Mouse (Mus musculus) embryonic facial prominence, embryonic 15.5 days (tissue): ENCODE data around the gene Tmem127. TPM values are rescaled to one million over a fixed set of nuclear protein-coding genes. Genes with fewer than 3 reads are reported as not detected.
"Not testable (repeated sequence)": the region's sequence is repeated elsewhere in the genome, so short reads cannot be mapped to it uniquely, and the experiment has no call there.

Experiments used
- ATAC-seq: fragments of 200-750 bp; cut with Nextera tagmentation; 2 replicates; pipeline ENCODE4 v1.8.0; 2017; ENCODE audit warnings: low read depth, moderate TSS enrichment; ENCODE audit not compliant: insufficient number of reproducible peaks, low FRiP score, low TSS enrichment
- H3K27ac ChIP-seq: fragments of 300-500 bp; sonication (generic); replicated peaks from 2 replicates; pipeline ENCODE4 v1.5.1; 2015; ENCODE audit warnings: mild to moderate bottlenecking, inconsistent platforms
- H3K27me3 ChIP-seq: fragments of 300-500 bp; sonication (generic); 2 replicates; pipeline ENCODE4 v1.6.1; 2015; ENCODE audit warnings: inconsistent platforms
- H3K36me3 ChIP-seq: fragments of 300-500 bp; sonication (generic); 2 replicates; pipeline ENCODE4 v1.6.1; 2015; ENCODE audit warnings: mild to moderate bottlenecking, inconsistent platforms
- H3K4me1 ChIP-seq: fragments of 300-500 bp; sonication (generic); 2 replicates; pipeline ENCODE4 v1.6.1; 2015; ENCODE audit warnings: inconsistent platforms
- H3K4me2 ChIP-seq: fragments of 300-500 bp; sonication (generic); replicated peaks from 2 replicates; pipeline ENCODE4 v1.6.1; 2015; ENCODE audit warnings: mild to moderate bottlenecking, inconsistent platforms
- H3K4me3 ChIP-seq: fragments of 300-500 bp; sonication (generic); replicated peaks from 2 replicates; pipeline ENCODE4 v1.5.1; 2015; ENCODE audit warnings: mild to moderate bottlenecking, inconsistent platforms
- H3K9ac ChIP-seq: fragments of 300-500 bp; sonication (generic); 2 replicates; pipeline ENCODE4 v1.6.1; 2015; ENCODE audit warnings: inconsistent platforms
- H3K9me3 ChIP-seq: fragments of 300-500 bp; sonication (generic); replicated peaks from 2 replicates; pipeline ENCODE4 v1.6.1; 2016; ENCODE audit warnings: inconsistent platforms
- WGBS: fragments of 180-500 bp; shearing (Covaris S2); methylation state at CpG from one replicate; pipeline ENCODE4 v1.1.7; 2015; 5-methylcytosine and 5-hydroxymethylcytosine counted together
- polyA plus RNA-seq: library from polyadenylated mRNA; unstranded; fragments of >200 nt; fragmentation: Nextera tagmentation; extraction: Ambion mirVana; gene quantifications from 2 replicates; pipeline ENCODE4 v1.2.1, GENCODE M21; 2015

Gene Tmem127
- polyA plus RNA-seq, 1 experiment from 2014 or later, result 30.3 TPM

DNA sequence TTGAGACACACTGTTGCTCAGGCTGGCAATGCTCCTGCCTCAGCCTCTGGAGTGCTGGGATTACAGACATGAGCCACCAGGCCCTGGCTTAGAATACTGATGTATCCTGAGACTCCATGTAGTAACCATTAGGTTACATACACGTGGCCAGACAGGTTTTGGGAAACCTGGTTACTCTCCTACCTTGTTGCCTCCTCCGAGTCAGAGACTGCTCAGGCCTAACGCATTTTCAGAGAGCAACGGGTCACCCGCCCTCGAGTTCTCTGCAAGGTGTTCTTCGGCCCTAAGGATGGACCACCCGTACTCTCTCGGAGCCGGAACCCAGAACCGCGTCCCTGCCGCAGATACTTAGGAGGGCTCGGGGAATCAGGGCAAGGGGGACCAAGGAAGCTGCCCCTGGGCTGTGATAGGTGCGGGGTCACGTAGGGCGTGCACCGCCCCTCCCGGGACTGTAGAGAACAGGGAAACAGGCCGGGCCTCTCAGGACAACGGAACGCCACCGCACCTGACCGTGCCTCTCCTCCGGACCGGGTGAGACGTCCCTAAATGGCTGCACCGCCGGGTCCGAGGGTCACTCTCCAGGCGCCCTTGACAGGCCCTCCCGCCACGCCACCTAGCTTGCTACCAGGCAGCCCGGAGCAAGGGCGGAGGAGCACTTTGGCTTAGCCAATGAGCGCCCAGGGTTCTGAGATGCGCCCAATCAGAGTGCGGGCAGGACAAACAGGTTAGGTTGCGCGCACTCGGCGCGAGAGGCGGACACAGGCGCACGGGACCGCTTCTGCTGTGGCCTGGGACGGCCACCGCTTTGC is 22.0 kb downstream of the Tmem127 start, which contains the start of gene Stard7:
Stard7 (plus strand) TSS at position 728 of the 809 bp plus-strand sequence.
- H3K36me3 ChIP-seq, result no peaks in the 10 kb centered on the region
- H3K9ac ChIP-seq, result peak within 1 kb of the TSS; percentile 83
- under 1% methylated on average over 49 of the region's 49 CpGs for WGBS

DNA sequence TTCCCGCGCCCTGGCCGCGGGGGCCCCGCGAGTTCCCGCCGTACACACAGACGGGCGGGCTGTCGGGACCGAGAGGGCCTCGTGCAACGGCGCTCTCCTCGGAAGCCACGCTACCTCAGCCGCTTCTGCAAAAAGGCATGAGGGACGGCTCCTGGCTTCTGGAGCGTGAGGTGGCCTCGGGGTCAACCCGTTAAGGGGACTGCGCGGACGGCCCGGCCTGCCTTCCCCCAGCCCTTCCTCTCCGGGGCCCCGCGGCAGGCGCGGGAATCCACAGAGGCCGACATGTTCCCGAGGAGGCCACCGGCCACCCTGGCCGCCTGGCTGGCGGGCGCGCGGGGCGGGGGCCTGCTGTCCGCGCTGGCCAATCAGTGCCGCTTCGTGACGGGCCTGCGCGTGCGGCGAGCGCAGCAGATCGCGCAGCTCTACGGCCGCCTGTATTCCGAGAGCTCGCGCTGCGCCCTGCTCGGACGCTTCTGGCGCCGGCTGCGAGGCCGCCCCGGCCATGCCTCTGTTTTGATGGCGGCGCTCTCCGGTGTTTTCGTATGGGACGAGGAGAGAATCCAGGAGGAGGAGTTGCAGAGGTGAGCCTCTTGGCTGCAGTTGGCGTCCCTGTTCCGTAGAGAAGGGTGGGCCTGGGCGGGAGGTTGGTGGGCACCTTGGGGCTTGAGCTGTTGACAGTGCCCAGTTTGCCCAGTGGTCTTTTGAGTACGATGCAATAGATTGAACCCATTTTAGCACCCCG is 22.8 kb downstream of the Tmem127 start:
- Histone ChIP-seq H3K9me3 (no peaks in the 10 kb centered on the region), H3K4me1 (peaks cover 10% of the 10 kb centered on the region), H3K27ac (peak overlapping the region; percentile 95), H3K27me3 (no peaks in the 10 kb centered on the region), H3K9ac (peak overlapping the region; percentile 83), H3K4me2 (peak overlapping the region; percentile 76), H3K4me3 (peak overlapping the region; percentile 99), H3K36me3 (no peaks in the 10 kb centered on the region)
- WGBS, result under 1% methylated on average over 65 of the region's 75 CpGs
- ATAC-seq, result peak; percentile 92

More for the DNA sequence above, 22.0 kb downstream of the Tmem127 start, which contains the start of gene Stard7:
- peak; percentile 98 for ATAC-seq
- peak within 1 kb of the TSS; percentile 95 for H3K27ac ChIP-seq
- peaks cover 7% of the 10 kb centered on the region for H3K4me1 ChIP-seq
- no peaks in the 10 kb centered on the region for H3K9me3 ChIP-seq
- H3K4me3 ChIP-seq, result peak within 1 kb of the TSS; percentile 99
- H3K27me3 ChIP-seq, result no peaks in the 10 kb centered on the region
- H3K4me2 ChIP-seq, result peak within 1 kb of the TSS; percentile 76

DNA sequence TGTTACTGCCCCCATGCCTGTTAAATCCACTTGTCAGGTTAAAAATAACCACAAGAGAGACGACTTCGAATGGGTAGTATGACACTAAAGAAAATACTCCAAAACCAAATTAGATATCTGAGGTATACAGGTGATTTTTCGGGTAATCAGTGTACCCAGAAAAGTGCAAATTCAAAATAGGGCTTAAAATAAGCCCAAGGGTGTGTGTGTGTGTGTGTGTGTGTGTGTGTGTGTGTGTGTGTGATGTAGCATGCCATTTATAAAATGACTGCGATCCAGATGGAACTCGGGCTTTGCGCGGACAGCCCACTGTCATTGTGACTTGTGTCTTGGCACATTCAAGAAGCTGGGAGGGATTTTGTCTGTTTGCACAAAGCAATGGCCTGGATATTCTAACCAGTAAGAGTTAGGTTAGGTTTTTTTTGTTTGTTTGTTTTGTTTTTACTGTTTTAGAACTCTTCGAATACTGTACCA is 23.4 kb downstream of the Tmem127 start:
- Histone ChIP-seq H3K36me3 (no peaks in the 10 kb centered on the region), H3K27me3 (no peaks in the 10 kb centered on the region), H3K4me2 (peak overlapping the region; percentile 76), H3K4me3 (peak overlapping the region; percentile 99), H3K9me3 (no peaks in the 10 kb centered on the region), H3K4me1 (peaks cover 10% of the 10 kb centered on the region), H3K27ac (peak overlapping the region; percentile 95), H3K9ac (peak overlapping the region; percentile 83)
- 7% methylated on average over 8 of the region's 8 CpGs for WGBS
- ATAC-seq, result no peak

DNA sequence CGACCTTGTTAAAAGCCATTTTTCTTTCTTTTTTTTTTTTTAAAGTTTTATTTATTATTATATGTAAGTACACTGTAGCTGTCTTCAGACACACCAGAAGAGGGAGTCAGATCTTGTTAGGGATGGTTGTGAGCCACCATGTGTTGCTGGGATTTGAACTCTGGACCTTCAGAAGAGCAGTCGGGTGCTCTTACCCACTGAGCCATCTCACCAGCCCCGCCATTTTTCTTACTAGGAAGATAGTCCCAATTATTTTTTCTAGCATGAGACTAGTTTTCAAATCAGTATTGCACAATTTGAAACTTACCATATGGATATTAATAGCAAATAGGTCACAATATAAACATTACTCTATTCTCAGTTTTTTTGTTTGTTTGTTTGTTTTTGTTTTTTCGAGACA is 24.3 kb downstream of the Tmem127 start:
- not testable (repeated sequence) for H3K4me3 ChIP-seq, H3K9me3 ChIP-seq, H3K4me2 ChIP-seq, H3K27ac ChIP-seq, H3K9ac ChIP-seq, ATAC-seq, H3K27me3 ChIP-seq, H3K36me3 ChIP-seq
- 92% methylated on average over 4 of the region's 4 CpGs for WGBS
- peaks cover 10% of the 10 kb centered on the region for H3K4me1 ChIP-seq

DNA sequence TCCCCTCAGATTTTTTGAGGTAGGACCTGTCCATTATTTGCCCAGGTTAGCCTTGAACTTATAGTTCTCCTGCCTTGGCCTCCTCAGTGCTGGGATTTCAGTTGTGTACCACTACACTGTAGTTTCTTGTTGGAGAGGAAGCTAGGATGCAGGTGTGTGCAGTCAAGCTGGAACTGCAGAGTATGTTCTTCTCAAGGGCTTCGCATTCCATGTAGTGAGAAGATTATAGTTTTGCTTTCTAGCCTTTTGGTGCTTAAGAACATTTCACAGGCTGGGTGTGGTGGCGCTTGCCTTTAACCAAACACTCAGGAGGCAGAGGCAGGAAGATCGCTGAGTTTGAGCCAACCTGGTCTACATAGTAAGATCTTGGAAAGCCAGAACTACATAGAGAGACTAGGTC is 25.1 kb downstream of the Tmem127 start:
- no peak overlapping the region for H3K9ac ChIP-seq
- H3K27me3 ChIP-seq, result no peaks in the 10 kb centered on the region
- H3K4me1 ChIP-seq, result peaks cover 10% of the 10 kb centered on the region
- no peaks in the 10 kb centered on the region for H3K36me3 ChIP-seq
- WGBS, result 97% methylated on average over 3 of the region's 3 CpGs
- H3K4me3 ChIP-seq, result no peak overlapping the region
- ATAC-seq, result no peak
- no peaks in the 10 kb centered on the region for H3K9me3 ChIP-seq
- H3K4me2 ChIP-seq, result no peak overlapping the region
- no peak overlapping the region for H3K27ac ChIP-seq

DNA sequence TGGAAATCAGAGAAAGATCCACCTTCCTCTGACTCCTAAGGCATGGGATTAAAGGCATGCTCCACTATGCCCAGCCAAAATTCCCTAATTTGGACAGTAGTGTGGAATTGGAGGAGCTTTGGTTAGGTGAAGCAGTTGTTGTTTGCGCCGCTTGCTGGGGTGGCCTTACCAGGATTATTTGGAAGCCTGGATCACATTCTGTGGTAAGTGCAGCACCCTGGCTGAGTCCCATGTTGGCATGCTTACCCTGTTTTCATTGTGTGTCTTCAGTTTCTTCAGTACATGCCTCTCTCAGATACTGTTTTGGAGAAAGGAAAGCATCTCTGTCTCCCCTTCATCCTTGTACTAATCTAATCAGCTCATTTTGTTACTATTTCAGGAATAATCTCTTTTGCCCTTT is 26.9 kb downstream of the Tmem127 start:
- H3K4me3 ChIP-seq, result no peak overlapping the region
- no peaks in the 10 kb centered on the region for H3K9me3 ChIP-seq
- no peak overlapping the region for H3K9ac ChIP-seq
- WGBS, result 84% methylated on average over 2 of the region's 2 CpGs
- ATAC-seq, result no peak
- H3K36me3 ChIP-seq, result no peaks in the 10 kb centered on the region
- H3K4me1 ChIP-seq, result peaks cover 10% of the 10 kb centered on the region
- H3K4me2 ChIP-seq, result no peak overlapping the region
- H3K27me3 ChIP-seq, result no peaks in the 10 kb centered on the region
- no peak overlapping the region for H3K27ac ChIP-seq

DNA sequence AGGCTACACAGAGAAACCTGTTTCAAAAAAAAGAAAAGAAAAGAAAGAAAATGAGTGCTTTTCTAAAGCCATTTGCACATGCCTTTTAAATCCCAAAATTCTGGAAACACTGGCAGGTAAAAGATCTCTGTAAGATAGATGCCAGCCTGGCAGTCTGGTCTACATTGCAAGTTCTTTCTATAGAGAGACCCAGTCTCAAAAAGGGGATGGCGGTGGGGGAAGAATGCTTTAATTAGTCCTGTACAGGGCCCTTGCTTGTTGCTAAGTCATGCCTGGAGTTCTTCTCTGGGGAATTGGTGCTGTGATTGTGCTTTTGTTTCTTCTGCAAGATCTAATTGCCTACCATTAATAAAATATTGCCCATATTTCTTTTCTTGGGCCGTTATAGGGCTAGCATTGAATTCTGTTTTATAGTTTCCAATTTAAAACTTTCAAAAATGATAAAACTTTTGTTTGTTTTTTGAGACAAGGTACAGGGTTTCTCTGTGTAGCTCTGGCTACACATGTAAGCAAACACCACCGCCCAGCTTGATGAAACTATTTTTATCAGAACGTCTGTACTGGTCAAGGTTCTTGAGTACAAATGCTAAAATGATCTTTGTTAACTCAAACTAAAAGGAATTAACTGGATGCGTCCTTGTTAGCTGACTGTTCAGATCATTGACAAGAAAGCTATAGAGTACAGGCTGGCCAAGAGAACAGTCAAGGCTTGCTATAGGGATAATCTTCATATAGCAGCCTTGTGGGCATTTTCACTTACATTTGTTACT is 28.0 kb downstream of the Tmem127 start:
- Histone ChIP-seq H3K4me2 (no peak overlapping the region), H3K27me3 (no peaks in the 10 kb centered on the region), H3K4me1 (peaks cover 10% of the 10 kb centered on the region), H3K4me3 (no peak overlapping the region), H3K9me3 (no peaks in the 10 kb centered on the region), H3K27ac (no peak overlapping the region), H3K36me3 (no peaks in the 10 kb centered on the region), H3K9ac (no peak overlapping the region)
- no peak for ATAC-seq
- WGBS, result 79% methylated on average over 5 of the region's 5 CpGs

DNA sequence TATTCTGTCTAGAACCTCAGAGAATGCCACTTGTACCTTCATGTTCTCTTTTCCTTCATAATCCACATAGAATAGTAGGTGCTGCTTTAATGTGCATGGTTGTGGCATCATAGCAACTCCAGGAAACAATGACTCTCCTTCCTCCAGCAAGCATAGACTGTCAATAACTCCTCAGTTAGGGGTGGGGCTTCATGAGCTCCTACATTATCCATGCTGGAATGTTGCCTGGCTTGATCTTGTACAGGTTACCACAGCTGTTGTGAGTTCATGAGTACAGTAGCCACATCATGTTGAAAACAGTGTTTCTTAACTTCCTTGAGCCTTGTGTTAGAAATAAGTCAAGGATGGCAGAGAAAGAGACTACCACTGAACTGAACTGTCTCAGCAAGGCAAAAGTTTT is 30.5 kb downstream of the Tmem127 start:
- H3K9ac ChIP-seq, result no peak overlapping the region
- H3K4me2 ChIP-seq, result no peak overlapping the region
- H3K4me3 ChIP-seq, result no peak overlapping the region
- no peak for ATAC-seq
- no peaks in the 10 kb centered on the region for H3K9me3 ChIP-seq
- no peak overlapping the region for H3K27ac ChIP-seq
- H3K27me3 ChIP-seq, result no peaks in the 10 kb centered on the region
- peaks cover 7% of the 10 kb centered on the region; the same call in 1 of the 2 replicates for H3K4me1 ChIP-seq
- no peaks in the 10 kb centered on the region for H3K36me3 ChIP-seq

DNA sequence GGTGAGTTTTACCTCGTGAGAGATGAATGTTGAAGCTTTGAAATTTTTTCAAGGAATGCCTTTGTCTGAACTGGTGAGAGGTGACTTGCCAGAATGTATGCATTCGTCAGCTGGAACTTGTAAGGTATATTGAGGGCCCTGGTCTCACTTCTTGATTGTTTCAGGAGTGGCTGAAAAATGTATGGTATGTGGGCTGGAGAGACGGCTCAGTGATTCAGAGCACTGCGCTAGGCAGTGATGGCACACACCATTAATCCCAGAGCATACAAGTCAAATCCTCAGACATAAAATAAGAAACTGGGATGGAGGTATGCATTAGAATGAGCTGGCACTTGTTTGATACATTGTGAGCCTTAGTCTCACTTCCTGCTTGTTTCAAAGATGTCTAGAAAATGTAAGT is 44.5 kb downstream of the Tmem127 start:
- WGBS, result 78% methylated on average over 4 of the region's 4 CpGs
- H3K36me3 ChIP-seq, result peaks cover 77% of the 10 kb centered on the region

DNA sequence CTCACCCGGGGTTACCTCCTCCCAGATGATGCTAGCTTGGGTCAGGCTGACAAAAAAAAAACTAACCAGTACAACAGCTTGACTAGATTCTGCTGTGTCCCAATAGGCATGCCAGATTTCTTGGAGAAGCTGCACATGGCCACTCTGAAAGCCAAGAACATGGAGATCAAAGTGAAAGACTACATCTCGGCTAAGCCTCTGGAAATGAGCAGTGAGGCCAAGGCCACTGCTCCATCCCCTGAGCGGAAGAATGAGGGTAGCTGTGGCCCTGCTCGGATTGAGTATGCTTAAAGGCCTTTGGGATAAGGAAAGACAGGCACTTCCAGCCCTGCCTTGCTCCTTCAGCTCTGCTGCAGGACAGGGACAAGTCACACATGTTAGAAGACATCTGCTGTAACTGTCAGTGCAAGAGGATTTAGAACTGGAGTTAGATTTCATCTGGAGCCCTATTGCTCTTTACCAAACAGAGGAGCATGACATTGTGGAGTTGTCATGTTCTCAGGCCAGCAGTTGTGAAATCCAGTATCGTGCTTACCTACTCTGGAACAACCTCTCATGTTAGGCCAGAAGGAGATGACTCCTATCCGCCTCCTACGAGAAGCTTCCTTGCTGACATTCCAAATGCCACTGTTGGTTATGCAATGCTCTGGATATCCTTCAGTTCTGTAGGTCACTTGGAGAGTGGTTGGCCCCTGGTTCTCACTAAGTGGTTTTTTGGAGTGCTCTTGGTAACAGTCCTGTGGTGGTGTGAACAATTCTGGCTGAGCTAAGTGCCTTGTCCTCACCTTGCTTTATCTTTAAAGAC is 49.5 kb downstream of the Tmem127 start:
- Histone ChIP-seq H3K9ac (no peak overlapping the region), H3K27ac (no peak overlapping the region), H3K4me2 (no peak overlapping the region), H3K36me3 (peaks cover 80% of the 10 kb centered on the region), H3K4me1 (no peaks in the 10 kb centered on the region), H3K4me3 (no peak overlapping the region), H3K9me3 (no peaks in the 10 kb centered on the region), H3K27me3 (no peaks in the 10 kb centered on the region)
- no peak for ATAC-seq
- WGBS, result 82% methylated on average over 7 of the region's 7 CpGs

More for the DNA sequence above, 44.5 kb downstream of the Tmem127 start:
- no peaks in the 10 kb centered on the region for H3K27me3 ChIP-seq
- H3K27ac ChIP-seq, result no peak overlapping the region
- no peak for ATAC-seq
- H3K9ac ChIP-seq, result no peak overlapping the region
- H3K4me2 ChIP-seq, result no peak overlapping the region
- H3K4me3 ChIP-seq, result no peak overlapping the region
- H3K9me3 ChIP-seq, result no peaks in the 10 kb centered on the region
- no peaks in the 10 kb centered on the region for H3K4me1 ChIP-seq
